Mouse (Mus musculus) right cerebral cortex, adult 2 months (tissue): ENCODE results near the gene Pafah2.

Experiments
- DNase-seq, 2 experiments: peaks; one replicate each; pipeline ENCODE4 v3.0.0; 2021 to 2022; ENCODE audit warnings: low spot score in 2 of 2

Pafah2 gene

DNA sequence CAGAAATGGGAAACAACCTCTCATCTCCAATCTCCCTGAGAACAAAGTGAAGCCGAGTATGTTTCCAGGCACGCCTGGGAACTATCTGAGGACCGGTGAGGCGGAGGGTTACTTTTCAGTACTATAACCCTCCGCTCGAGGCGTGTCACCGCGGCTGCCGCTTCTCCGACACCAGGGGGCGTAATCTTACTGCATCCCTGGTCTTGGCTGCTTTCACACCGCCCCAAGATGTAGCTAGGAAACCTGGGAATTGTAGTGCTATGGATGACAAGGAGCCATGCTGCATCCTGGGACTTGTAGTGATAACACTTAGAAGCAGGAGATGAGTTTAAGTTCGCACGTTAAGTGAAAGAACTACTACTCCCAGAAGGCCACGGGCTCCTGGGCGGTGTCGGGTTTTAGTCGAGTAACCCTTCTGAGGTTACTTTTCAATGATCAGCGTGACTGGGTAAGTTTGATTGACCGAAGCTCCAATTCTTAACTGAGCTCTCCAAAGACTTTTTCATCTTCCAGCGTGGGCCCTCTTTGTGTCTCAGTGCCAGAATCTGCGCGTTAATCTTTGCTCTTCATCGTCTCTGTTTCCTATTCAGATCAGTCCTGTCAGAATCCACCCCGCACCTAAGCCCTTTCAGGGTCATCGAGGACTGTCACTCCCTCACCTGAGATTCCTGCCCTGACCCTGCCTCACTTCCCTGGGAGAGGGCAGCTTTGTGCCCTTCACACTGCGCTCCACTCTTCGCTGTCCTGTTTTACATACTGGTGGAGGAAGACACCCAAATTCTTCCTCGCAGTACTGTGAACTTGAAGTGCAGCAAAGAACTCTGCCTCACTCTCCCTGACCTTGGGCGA is at the start of gene Pafah2:
Gene Pafah2, plus strand, starts transcription at position 344 of the 849 bp plus-strand sequence.
- DNase-seq: peak; percentile 95 to 96

DNA sequence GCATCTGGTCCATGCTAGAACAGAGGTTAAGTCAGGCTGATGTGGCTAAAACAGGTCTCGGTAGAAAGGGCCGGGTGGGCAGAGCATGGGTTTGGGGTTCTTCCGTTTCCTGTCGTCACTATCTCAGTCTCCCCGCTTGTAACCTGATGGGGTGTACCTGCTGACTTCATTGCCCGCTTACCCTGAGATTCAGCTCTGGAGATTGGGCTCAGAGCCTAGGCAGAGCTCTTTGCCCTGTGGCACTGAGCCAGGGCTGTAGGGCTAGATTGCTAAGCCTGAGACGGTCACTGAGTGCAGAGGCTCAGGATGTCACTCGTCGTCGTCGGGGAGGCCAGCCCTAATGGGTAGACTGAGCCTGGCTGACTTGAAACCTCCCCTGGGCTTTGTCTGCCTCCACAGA is 48.0 kb upstream of the Pafah2 start:
- DNase-seq: no peak

- DNase-seq: no peak
Measured at GRCm38 (mm10) chr4:134348545-134348944, 47.6 kb upstream of the Pafah2 start.

- DNase-seq: no peak
Measured at GRCm38 (mm10) chr4:134349829-134350228, 46.3 kb upstream of the Pafah2 start.

GRCm38 (mm10) chr4:134350641-134351040 is 45.5 kb upstream of the Pafah2 start:
- no peak for DNase-seq

DNA sequence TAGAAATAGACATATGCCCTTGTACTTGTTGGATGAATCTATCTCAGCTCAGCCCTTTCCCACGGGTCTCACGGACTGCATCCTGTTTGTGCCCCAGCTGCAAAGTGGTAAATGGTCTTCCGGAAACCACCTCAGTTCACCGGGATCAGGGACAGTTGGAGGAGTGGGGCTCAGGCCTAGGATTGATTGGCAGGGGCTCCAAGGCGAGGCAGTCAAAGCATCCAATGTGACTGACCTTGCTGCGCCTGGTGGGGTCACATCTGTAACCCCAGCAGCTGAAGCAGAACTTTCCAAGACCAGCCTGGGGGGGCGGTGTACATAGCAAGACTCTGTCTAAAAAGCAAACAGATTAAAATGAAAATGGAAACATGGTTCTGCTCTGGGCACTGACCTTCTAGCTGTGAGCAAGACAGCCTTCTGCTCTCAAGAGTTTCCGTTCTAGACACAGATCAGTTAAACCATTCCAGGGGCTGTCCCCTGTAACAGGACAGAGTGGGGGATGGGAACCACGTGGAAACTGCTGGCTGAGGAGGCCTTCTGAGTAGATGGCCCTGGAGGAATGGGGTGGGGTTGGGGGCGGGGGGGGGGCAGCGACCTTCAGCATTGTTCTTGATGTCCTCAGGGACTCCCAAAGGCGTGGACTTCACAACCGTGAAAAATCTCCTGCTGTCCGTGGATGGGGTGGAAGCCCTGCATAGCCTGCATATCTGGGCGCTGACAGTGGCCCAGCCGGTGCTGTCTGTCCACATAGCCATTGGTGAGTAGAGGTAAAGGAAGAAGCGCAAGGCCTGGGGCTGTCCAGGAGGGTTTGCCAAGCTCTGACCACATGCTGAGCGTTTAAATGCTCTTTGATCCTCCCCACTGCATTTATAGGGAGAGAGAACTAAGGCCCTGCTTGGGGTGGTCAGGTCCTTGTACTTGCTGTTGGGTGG is 44.5 kb upstream of the Pafah2 start:
- no peak for DNase-seq

DNA sequence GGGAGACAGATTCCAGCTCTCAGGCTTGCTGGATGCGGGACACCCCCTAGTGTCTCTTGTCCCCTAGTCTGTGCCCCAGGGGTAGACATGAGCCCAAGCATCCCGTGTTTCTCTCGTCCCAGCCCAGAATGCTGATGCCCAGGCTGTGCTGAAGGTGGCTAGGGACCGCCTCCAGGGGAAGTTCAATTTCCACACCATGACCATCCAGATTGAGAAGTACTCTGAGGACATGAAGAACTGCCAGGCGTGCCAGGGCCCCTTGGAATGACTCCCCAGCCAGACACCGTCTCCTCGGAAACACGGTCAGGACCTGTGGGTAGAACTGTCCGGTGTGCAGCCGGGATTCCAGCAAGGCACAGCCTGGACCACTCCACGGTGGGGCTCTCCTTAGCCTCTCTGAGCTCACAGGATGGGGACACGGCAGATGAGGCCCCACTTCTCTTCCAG is 43.8 kb upstream of the Pafah2 start:
- DNase-seq: no peak

DNA sequence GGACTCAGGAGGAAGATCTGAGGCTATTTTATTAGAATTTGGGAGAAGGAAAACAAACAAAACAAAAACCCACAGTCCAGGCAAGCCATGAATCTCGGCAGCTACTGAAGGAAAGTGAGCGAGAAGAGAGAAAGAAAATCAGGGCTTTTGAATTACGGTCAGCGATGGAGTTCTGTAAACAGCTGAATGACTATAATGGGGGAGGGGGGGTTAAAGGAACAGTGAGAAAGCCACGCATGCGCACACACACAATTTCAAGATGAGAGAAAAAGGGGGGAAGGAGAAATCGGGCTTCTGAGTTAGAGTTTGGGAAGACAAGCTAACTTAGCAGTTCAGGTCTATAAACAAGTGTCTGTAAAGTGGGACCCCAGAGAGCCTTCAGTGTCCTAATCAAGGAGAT is 43.2 kb upstream of the Pafah2 start:
- no peak for DNase-seq

GRCm38 (mm10) chr4:134353527-134354409 is 42.4 kb upstream of the Pafah2 start:
- no peak for DNase-seq

DNA sequence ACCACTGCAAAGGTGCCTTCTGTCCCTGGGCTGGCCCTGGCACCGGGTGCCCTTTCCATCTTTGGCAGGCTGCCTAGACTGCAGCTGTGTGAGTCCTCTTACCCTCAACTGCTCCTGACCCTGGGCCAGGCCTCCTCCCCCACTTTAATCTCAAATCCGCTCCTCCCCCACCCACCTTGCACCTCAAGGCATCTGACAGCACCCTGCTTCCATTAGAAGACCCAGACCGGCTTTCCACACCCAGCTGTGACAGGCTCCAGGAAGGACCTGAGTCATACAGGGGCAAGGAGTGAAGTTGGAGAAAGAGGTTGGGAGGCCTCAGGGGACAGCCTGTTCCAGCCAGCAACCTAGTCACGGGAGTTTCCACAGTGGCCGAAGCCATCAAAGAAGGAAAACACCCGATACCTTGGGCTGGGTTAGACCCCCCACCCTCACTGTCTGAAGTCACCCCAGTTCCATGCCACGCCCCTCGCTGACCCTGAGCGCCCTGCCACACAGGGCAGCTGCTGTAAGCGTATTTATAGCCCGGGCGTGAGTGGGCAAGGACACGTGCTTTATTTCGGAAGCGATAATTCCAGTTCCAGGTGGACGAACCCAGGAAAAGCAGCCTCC is 40.2 kb upstream of the Pafah2 start:
- DNase-seq: no peak

DNA sequence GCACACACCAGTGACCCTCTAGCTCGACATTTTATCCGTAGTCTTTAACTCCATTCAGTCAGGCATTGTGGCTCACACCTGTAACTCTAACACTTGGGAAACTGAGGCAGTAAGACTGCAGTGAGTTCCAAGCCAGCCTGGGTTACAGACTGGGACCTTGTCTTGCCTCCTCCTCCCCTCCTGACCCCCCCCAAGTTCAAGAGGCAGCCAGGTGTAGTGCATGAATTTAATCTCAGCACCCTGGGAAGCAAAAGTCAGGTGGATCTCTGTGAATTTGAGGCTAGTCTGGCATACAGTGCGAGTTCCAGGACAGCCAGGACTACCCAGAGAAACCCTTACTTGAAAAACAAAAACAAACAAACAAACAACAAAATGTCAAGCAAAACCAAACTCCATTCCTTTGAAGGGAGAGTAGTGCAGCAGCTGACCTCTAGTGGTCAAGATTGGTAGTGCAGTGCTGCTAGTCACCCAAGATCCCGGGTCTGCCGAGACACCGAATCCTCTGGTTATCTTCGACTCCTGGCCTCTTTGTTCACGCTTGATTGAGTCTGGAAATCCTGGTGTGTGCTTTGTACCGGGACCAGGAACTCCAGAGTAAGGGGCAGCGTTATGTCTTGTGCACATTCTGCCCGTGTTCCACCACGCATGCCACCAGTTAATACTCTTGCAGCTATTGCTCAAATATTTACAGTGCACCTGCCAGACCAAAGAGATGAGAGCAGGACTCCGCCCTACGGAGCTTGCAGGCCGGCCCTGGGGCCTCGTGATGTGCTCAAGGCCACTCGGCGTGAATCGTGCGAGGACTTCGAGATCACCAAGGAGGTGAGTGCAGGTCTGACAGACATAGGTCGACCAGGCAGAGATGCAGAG is 39.3 kb upstream of the Pafah2 start:
- DNase-seq: peak; percentile 89 to 90

DNA sequence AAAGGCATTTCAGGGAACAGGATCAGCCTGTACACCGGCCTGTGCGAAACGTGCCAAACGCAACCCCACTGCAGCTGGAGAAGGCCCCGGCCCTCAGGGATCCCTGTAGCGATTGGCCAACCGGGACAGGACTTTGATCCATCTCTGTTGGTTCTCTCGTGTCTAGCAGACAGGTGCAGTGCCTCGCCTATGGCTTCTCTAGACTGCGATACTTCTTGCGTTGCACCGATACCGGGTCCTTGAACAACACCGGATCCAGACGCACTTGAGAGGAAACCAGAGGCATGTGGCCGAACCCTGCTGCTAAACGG is 38.7 kb upstream of the Pafah2 start:
- DNase-seq: no peak

- no peak for DNase-seq
Measured at GRCm38 (mm10) chr4:134359649-134360048, 36.5 kb upstream of the Pafah2 start.

DNA sequence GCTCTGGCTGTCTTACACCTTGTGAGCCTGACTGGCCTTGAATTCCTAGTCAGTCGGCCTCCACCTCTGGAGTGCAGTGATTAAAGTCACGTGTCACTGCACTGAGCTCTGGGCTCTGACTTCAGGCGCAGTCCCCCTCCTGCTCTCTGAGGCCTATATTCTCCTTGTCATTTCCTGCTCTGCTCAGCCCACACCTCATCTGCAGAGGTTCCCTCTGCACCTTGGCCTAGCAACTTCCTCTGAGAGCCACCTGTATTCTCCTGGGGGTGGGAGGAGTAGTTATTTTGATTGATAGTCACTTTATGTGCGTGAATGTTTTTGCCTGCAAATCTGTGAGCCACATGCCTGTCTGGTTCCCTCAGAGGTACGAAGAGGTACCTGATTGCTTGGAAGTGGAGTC is 34.9 kb upstream of the Pafah2 start:
- DNase-seq: no peak

- DNase-seq: no peak
Measured at GRCm38 (mm10) chr4:134362124-134362523, 34.0 kb upstream of the Pafah2 start.

- DNase-seq: no peak
Measured at GRCm38 (mm10) chr4:134362586-134362985, 33.5 kb upstream of the Pafah2 start.

DNA sequence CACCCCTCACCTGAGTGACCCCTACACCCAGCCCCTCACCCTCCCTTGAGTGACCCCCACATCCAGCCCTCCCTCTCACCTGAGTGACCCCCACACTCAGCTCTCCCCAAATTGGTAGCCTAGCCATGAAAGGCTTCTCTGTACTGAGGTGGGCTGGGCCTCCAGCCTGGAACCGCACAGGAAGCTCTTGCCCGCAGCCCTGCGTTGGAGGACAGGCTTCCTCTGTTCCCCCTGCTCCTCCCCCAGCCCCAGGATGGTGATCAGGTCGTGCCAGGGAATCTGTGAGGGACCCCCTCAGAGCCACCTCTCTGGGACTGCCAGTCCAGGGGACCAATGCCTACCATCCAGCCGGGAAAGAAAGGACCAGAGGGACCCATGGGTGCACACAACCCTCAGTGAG is 30.8 kb upstream of the Pafah2 start:
- DNase-seq: no peak

DNA sequence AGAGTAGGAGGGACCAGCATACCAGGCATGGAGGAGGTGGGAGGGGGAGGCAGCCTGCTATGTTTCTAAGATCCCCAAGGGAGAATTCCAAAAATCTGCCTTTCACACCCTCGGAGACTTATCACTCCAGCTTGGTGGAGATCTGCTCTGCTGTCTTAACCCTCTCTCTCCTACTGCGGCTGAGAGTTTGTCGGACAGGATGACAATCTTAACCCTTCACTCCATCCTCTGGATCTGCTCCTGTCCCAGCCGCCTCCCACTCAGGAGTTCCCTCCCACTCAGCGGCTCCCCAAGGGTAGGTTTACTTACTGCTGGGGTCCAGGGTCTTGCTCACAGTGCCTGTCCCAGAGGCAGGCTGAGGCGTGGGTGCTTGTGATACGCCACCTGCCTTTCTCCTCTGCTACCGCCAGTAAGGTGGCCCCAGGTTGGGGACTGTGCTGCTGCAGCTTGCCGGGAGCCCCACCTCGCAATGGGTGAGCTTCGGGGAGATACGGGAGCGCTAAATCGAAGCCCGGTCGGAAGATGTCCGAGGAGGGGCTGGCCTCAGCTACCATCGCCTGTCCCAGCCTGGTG is 25.4 kb upstream of the Pafah2 start:
- peak; percentile 79 to 80 for DNase-seq

- no peak for DNase-seq
Measured at GRCm38 (mm10) chr4:134371316-134371855, 24.7 kb upstream of the Pafah2 start.

- peak; percentile 86 to 89 for DNase-seq
Measured at GRCm38 (mm10) chr4:134372294-134372747, 23.8 kb upstream of the Pafah2 start.
